Mouse (Mus musculus): ENCODE data around the gene Hoxc6.

The Hoxc6 gene

DNA sequence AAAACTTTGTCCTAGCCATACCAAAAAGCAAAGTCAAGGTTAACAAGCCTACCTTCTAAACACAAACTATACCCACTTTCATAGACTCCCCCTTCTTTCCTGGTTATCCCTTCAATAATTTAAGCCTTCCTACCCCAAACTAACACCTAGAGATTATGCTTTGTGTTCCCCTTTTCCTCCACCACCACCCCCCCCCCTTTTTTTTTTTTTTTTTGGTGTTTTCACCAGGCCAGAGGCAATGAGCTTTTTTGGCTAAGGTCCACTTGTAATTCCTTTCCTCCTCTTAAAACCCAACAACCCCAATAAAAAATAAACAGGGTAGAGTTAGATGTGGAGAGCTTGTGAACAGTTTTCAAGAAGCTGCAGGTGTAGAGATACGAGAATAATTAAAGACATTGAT lies 28.8 kb upstream of the Hoxc6 start:
- no peak for DNase-seq (ENCODE audit: low spot score)

DNA sequence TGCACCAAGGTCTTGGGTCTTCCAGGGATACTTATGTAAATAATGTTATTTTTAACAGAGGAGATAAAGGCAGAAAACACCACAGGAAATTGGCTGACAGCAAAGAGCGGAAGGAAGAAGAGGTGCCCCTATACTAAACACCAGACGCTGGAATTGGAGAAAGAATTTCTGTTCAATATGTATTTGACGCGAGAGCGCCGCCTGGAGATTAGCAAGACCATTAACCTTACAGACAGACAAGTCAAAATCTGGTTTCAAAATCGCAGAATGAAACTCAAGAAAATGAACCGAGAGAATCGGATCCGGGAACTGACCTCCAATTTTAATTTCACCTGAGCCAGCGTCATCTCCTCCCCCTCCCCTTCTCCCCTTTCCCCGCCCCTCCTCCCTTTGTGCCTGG lies 27.3 kb upstream of the Hoxc6 start:
- DNase-seq (ENCODE audit: low spot score): no peak

DNA sequence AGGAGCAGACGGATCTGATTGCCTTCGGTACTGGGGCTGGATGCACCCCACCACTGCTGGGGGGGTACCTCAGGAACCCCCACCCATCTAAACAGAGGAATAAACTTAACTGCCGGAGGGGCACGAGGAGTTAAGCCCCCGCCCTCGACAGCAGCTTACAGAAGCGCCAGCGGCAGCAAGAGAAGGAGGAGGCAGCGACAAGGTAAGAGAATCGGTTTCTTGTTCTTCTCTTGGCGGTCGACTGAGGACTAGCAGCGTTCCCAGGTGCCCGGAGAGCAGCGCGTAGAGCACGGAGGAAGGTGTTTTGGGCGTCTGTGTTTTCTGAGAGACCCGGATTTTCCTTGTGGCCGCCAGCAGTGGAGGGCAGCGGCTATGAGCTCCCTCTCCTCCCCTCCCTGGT lies 25.8 kb upstream of the Hoxc6 start:
- DNase-seq (ENCODE audit: low spot score): no peak

DNA sequence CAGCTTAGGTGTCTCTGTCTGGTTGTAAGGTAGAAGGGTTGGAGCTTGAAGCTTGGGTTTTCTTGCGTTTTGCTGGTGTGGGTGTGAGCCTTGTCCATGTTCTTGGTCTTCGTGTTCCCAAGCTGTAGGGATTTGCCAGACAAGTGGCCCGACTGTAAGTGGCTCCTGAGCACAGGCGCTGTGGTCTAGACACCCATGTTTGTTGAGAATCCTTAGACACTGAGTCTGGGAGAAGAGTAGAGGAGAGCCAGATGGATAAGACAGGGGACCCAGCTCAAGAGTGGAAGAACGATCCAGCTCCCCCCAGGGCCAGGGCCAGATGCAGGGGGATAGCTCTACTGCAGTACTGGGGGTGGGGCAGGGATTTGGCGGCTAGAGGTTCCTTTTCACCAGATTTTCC lies 25.3 kb upstream of the Hoxc6 start:
- DNase-seq (ENCODE audit: low spot score): no peak

DNA sequence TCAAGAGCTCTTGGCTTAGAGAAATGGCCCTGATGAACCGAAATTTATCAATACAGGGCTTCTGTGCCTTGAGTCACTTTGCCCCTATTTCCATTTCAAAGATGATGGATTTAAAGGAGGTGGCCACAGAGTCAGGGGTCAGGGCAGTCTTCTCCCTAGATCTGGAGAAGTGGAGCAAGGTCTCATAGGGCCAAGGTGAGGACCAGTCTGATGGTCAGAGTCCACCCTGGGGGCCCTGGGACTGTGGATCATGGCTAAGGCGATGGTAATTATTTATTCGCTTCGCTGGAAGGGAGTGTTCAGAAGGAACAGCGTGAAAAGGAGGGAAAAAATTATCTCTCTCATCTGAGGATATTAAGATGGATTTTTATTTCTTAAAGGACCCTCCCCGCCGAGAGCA lies 23.0 kb upstream of the Hoxc6 start:
- DNase-seq (ENCODE audit: low spot score): no peak

DNA sequence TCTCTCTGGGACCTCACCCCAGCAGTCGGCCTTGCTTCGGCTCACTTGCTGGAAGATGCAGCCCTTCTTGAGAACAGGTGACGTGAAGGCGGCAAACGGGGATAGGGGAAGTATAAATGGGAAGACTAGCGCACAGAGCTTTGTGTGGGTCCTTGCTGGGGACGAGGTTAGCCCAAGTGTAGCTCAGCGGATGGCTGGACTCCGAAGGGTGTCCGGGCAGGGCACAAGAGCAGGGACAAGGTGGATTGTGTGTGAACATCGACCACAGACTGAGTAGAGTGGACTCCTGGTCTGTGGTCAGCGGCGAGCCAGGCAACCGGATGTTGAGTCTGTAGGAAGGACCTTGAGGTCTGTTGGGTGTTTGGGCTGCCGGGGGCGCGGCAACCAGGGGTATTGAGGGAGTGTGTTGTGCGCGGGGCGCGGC lies 22.4 kb upstream of the Hoxc6 start:
- no peak for DNase-seq (ENCODE audit: low spot score)

DNA sequence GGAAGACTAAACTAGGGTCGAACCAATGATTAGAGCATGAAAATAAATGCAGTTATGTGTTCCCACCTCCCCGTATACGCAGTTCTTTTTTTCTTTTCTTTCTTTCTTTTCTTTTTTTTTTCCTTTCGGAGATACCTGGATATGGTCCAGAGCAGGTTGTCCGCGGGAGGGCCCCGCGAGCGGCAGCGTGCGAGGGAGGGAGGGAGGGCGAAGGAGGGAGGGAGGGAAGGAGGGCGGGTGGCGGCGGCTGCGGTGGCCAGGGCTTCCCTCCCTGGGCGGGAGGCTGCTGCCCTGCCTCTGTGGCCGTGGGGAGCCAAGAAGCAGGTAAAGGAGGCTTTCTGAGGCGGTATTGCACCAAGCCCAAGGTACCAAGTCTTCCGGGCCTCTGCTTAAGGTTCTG lies 21.9 kb upstream of the Hoxc6 start, which contains the start of gene Hoxc9:
TSS of gene Hoxc9 (plus strand) at position 269 of the 400 bp plus-strand sequence.
- no peak for DNase-seq (ENCODE audit: low spot score)

DNA sequence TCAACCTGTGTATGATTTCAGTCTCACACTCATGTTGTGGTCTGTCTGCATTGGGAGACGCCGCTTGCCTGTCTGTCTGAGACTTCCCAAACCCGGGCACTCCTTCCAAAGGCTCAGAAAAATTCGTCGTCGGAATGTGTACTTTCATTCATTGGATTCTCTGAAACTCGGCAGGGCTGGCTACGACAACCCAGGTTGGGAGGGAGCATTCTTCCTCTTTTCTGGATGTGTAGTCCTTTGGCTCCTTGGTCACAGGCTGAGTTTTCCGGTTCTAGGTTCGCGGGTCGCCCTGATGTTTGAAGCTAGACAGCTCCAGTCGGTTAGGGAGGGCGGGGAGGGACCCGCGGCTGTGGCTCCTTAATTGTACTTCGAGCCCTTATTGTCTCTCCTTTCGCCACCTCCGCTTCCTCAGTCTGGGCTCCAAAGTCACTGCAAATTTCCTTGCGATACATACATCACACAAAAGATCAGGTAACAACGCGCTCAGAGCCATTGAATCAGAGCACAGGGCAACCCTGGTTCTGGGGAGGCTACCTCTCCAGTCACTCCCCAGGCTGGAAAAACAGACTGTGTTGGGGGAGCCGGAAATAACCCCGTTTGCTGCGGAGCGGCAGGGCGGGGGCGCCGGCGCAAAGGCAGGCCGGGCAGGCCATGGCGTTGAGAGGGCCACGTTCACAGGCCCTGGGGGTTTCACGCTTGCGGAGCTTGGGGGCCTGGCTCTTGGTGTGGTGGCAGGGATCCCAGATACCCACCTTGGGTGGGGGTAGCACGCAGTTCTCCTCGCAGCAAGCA lies 21.2 kb upstream of the Hoxc6 start:
- DNase-seq (ENCODE audit: low spot score): no peak

DNA sequence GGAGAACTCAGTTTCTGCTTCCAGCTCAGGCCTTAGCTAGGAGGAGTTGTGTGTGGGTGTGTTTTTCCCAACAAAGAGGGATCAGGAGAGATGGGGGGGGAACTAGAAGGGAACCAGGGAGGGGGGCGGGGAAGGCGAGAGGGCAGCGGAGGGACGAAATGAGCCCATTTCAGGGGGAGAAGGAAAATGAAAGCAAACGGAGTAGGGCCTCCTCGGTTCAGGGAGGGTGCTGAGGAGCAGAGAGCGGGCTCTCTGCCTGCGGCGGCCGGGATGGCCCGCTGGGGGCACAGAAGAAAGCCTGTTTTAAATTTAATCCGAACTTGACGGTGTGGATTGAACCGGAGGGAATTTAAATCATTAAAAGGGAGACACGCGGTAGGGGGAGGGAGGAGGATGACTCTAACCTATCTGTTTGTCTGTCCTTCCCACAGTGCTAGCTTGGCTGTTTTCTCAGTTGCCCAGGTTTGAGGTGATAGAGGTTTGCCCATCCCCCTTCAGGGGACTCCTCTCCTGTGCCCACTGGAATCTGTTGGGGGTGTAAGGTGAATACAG lies 20.6 kb upstream of the Hoxc6 start:
- DNase-seq (ENCODE audit: low spot score): no peak

DNA sequence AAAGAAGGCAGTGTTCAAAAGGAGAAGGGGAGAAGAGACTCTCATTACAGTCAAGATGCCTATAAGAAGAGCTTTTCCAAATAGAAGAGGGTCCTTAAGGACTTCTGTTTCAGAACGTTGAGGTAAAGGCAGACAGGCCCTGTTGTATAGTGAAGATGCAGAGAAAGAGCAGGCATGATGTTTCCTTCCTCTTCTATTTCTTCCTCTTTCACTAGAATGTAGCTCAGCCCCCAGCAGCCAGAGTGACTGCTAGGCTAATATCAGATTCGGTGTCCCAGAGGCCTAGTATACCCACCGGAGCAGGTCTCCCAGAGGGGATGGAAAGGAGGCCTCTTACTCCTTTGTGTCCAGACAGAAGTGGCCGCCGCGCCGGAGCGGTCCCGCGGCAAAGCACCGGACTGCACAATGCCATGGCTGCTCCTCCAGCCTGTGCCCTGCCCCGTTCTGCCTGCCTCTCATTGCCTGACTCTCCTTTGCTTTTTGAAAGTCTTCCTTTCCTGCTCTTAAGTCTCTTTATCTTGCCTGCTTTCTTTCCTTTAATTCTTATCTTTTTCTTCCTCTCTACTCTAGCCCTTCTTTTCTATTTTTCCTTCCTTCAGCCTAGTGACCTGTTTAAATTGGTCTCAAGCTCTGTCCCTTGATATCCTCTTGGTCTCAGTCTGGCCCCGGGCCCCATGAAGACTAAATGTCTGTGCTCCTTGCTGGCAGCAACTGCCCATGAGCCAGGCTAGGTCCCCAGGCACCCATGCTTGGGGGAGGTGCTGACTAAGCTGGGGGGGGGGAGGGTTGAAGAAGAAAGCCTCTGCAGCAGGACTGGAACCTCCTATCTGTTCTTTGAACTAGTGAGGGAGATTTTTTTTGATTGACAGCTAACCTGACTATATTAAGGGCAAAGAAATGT lies 19.2 kb upstream of the Hoxc6 start:
- no peak for DNase-seq (ENCODE audit: low spot score)

DNA sequence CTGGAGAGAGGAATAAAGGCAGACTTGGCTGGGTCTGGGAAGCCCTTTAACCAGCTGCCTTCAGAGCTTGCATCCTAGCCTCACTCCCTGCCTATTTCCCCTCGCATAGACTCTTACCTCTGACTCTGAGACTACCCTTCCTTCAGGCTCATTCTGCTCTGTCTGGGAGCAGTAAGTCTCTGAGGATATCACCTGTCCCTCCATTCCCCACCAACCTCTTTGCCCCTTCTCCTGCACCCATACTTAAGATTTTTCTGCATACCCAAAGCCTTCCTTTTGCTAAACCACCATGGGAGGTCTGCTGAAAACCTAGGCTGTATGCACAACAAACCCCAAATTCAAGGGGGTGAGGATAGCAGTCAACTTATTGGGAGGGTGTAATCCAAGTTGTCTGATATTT lies 18.1 kb upstream of the Hoxc6 start:
- DNase-seq (ENCODE audit: low spot score): no peak

DNA sequence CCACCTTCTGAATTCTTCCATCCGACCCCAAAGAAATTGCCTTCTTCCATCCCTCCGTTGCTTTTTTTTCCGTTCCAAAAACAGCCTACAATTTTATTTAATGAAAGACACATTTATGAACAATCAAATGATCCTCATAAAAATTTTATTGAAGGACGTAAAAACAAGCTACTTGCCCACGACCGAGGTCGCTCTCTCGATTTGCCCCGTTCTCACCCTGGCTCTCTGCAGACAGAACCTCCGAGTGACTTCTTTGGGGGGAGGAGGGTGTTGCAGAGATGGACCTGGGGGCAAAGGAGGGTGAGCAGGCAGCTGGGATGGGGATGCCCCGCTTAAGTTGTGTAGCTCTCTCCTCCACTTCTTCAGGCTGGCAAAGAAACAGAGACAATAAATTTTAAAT lies 17.7 kb upstream of the Hoxc6 start:
- no peak for DNase-seq (ENCODE audit: low spot score)

DNA sequence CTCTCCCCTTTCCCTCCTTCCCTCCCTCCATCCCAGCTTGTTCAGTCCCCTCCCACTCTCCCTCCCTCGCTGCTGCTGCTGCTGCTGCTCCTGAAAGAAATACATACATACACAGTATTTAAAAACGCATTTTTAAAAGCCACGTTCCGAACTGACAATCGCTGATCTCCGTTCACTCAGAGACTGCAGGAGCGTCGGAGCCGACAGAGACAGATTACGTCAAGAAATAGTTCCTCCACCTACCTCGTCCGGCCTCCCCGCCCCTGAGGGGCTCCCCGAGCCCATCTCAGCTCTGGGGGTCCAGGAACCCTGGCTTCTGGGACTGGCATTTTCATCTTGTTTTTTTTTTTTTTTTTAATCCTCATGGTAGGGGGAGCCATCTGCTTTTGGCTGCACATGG lies 17.1 kb upstream of the Hoxc6 start:
- no peak for DNase-seq (ENCODE audit: low spot score)

DNA sequence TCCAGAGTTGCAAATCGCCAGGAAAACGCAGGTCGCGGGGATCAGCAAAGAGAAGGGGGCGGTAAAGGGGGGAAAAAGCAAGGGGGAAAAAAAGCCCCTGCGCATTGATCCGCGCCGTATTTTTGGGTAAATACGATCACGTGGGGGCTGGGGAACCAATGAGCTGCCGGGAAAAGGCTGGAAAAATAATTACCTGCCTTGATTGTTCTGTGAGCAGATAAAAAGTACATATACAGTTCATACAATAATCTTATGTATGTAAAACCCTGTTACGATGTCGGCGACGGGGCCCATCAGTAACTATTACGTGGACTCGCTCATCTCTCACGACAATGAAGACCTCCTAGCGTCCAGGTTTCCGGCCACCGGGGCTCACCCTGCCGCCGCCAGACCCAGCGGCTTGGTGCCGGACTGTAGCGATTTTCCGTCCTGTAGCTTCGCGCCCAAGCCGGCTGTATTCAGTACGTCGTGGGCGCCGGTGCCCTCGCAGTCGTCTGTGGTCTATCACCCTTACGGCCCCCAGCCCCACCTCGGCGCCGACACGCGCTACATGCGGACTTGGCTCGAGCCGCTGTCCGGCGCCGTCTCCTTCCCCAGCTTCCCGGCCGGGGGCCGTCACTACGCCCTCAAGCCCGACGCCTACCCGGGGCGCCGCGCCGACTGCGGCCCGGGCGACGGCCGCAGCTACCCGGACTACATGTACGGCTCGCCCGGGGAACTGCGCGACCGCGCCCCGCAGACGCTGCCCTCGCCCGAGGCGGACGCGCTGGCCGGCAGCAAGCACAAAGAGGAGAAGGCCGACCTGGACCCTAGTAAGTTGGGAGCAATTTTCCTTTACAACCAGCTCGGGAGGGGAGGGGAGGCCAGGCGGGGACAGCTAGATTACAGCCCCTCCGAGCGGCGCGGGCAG lies 16.4 kb upstream of the Hoxc6 start:
- DNase-seq (ENCODE audit: low spot score): no peak

DNA sequence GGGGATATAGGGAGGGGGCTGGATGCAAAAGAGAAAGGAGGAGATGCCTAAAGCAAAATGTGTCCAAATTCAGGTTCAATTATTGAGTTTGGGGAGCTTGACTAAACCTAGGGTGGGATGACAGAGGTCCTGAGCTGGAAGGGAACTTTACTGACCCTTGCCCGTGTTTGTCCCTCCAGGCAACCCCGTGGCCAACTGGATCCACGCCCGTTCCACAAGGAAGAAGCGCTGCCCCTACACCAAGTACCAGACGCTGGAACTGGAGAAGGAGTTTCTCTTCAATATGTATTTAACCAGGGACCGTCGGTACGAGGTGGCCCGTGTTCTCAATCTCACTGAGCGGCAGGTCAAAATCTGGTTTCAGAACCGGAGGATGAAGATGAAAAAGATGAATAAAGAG lies 14.3 kb upstream of the Hoxc6 start:
- DNase-seq (ENCODE audit: low spot score): no peak

DNA sequence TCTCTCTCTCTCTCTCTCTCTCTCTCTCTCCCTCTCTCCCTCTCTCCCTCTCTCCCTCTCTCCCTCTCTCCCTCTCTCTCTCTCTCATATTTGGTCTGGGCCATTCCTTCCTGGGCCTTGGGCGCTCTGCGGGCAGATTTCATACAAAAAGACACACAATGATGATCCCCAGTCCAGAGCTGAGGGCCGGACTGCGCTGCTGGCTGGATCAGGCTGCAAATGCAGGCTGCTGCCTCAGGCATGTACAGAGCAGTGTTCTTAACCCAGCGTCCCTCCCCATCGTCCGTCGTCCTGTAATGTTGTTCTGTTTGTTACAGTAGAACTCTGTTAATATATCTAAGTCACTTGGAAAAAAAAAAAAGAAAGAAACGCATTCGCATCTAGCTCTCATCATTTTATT lies 13.5 kb upstream of the Hoxc6 start:
- DNase-seq (ENCODE audit: low spot score): no peak

DNA sequence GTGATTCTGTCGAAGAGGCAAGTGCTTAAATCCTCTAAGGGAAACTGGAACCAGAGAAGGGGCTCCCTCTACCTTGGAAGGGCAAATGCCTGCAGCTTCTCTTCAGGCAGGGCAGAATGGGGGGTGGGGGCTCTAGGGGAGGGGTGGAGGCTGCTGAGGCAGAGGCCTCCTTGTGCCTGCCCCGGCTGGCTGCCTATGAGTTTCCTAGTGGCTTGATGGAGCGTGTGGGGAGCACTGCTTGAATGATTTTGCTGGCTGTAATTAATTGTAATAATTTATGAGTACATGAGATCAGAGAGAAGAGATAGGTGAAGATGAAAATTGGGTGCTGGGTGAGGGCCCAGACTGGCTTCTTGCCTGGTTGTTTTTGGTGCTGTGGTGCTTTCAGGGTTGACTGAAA lies 13.1 kb upstream of the Hoxc6 start:
- DNase-seq (ENCODE audit: low spot score): no peak

DNA sequence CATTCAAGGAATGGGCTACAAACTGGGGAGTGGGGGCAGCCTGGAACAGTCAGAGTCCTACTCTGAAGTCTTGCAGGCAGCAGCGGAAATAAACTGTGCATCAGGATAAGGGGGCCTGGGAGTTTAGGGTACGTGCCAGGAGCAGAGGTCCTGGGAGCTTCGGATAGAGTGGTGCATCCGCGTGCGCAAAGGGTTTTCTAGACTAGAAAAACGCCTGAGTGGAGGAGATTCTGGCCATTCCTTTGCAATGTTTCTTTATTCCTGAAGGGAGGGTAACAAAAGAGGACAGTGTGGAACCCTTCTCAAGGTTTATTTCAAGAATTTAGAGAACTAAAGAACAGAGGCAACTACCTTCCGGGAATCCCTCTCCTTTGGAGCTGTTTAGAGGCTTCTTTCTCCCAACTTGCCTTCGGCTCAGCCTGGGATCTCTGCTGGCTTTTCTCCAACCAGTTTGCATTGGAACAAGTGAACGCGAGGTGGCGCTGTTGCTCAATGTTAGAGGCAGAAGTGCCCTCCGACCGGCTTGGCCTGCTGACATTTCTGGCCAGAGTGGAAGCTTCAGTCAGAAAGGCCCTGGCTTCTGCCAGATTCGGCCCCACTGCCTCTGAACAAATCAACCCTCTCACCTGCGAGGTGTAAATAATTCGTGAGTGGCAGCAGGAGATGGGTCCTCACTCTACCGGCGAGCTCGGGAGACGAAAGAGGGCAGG lies 10.8 kb upstream of the Hoxc6 start:
- DNase-seq (ENCODE audit: low spot score): peak; percentile 83

DNA sequence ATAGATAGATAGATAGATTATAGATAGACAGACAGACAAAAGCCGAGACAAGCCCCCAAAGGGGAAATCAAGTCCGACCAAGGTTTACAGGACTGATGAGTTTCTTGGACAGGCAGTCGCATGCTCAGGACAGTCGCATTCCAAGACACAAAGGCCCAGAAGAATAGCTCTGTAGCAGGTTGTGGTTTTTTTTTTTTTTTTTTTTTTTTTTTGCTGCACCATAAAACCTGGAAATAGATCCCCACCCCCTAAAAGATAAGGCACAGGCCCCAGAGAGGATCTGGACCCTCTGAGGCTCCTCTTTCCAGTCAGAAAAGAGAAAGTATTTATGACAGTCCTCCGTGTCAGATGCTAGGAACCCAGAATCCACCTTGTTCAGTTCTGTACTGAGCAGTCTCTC lies 10.0 kb upstream of the Hoxc6 start:
- DNase-seq (ENCODE audit: low spot score): no peak

DNA sequence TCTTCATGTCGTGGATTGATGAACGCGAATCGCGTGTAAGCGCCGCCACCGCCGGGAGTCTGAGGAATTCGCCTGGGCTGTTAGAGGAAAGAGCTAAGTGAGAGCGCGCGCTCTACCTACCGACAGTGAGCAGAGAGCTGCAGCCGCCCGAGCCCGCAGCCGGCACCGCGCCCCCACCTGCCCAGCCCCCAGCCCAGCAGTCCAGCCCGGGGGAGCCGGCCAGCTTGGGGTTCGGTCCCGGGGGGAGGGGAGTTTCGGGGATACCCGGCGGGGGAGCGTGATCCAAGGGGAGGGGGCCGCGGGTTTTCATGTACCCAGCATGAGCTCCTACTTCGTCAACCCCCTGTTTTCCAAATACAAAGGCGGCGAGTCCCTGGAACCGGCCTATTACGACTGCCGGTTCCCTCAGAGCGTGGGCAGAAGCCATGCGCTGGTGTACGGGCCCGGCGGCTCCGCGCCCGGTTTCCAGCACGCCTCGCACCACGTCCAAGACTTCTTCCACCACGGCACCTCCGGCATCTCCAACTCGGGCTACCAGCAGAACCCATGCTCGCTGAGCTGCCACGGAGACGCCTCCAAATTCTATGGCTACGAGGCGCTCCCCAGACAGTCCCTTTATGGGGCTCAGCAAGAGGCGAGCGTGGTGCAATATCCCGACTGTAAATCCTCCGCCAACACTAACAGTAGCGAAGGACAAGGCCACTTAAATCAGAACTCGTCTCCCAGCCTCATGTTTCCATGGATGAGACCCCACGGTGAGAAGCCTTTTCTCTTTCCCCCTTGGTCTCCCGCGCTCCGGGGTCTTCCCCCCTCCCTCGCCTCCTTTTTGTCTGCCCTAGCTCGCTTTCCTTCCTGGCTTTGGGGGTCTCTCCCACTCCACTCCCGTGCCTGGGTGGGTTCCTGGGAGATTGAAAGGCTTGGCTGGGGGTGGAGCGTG lies 7.3 kb upstream of the Hoxc6 start, which contains the start of gene Hoxc8:
TSS of gene Hoxc8 (plus strand) at position 147 of the 937 bp plus-strand sequence.
- no peak for DNase-seq (ENCODE audit: low spot score)

All from ovary, adult 18-20 months (tissue).